Mouse (Mus musculus) forebrain, embryonic 11.5 days (tissue): ENCODE data around the gene Dynlt1a. TPM values are rescaled to one million over a fixed set of nuclear protein-coding genes. Genes with fewer than 3 reads are reported as not detected.
"Not testable (repeated sequence)": the region's sequence is repeated elsewhere in the genome, so short reads cannot be mapped to it uniquely, and the experiment has no call there.

ENCODE experiments used
- ATAC-seq: fragments of 200-750 bp; cut with Nextera tagmentation; replicated peaks from 2 replicates; pipeline ENCODE4 v1.8.0; 2017; ENCODE audit warnings: moderate TSS enrichment; ENCODE audit not compliant: low FRiP score
- DNase-seq: peaks from one replicate; pipeline ENCODE4 v3.0.0-alpha.2; 2017; ENCODE audit warnings: low spot score
- H3K27ac ChIP-seq: fragments of 300-500 bp; sonication (generic); 2 replicates; pipeline ENCODE4 v1.5.1; 2014; ENCODE audit warnings: low read depth, low read length
- H3K27me3 ChIP-seq: fragments of 300-500 bp; sonication (generic); 2 replicates; pipeline ENCODE4 v1.6.1; 2014; ENCODE audit warnings: mild to moderate bottlenecking, low read length, mixed read lengths; ENCODE audit not compliant: control insufficient read depth, insufficient read depth
- H3K36me3 ChIP-seq: fragments of 300-500 bp; sonication (generic); 2 replicates; pipeline ENCODE4 v1.6.1; 2014; ENCODE audit warnings: mild to moderate bottlenecking, low read length, moderate library complexity, mixed read lengths; ENCODE audit not compliant: control insufficient read depth, insufficient read depth
- H3K4me1 ChIP-seq: fragments of 300-500 bp; sonication (generic); replicated peaks from 2 replicates; pipeline ENCODE4 v1.6.1; 2014; ENCODE audit warnings: low read length, mixed read lengths; ENCODE audit not compliant: control insufficient read depth, insufficient read depth
- H3K4me2 ChIP-seq: fragments of 300-500 bp; sonication (generic); 2 replicates; pipeline ENCODE4 v1.6.1; 2014; ENCODE audit warnings: low read depth, mild to moderate bottlenecking, low read length, moderate library complexity, mixed read lengths; ENCODE audit not compliant: severe bottlenecking
- H3K4me3 ChIP-seq: fragments of 300-500 bp; sonication (generic); 2 replicates; pipeline ENCODE4 v1.5.1; 2014; ENCODE audit warnings: low read depth, low read length
- H3K9ac ChIP-seq: fragments of 300-500 bp; sonication (generic); 2 replicates; pipeline ENCODE4 v1.6.1; 2014; ENCODE audit warnings: low read length
- H3K9me3 ChIP-seq: fragments of 300-500 bp; sonication (generic); 2 replicates; pipeline ENCODE4 v1.6.1; 2016; ENCODE audit warnings: low read length, mixed read lengths; ENCODE audit not compliant: control insufficient read depth
- WGBS: fragments of 180-500 bp; shearing (Covaris S2); extraction: QIAGEN DNeasy Blood & Tissue Kit; methylation state at CpG from one replicate; pipeline ENCODE4 v1.1.7; 2014; 5-methylcytosine and 5-hydroxymethylcytosine counted together
- polyA plus RNA-seq: library from polyadenylated mRNA; unstranded; fragments of >200 nt; fragmentation: Nextera tagmentation; extraction: Ambion mirVana; gene quantifications from 2 replicates; pipeline ENCODE4 v1.2.1, GENCODE M21; 2014

Gene Dynlt1a
- polyA plus RNA-seq, 1 experiment from 2014 or later = 28.7 TPM

DNA sequence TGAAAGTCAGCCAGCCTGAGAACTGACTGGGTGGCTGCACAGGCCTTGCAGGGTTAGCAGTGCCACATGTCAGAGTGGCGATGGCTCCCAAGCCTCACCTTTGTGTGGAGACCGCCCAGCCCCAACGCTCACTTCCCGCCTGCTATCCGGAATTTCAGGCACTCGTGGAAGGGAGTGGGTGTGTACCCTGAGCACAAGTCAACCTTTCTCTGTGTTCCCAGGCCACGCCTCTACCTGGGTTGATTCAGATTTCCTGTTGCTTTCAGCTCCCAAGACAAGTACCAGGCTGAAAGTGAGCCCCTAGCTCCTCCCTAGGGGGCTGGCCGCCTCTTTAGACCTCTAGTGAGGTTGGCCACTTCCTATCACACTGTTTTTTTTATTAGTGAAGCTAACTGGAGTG is 38.1 kb downstream of the Dynlt1a start:
- 68% methylated on average over 8 of the region's 8 CpGs for WGBS
- not testable (repeated sequence) for H3K4me3 ChIP-seq, H3K27ac ChIP-seq, H3K4me2 ChIP-seq, H3K27me3 ChIP-seq, H3K9me3 ChIP-seq, ATAC-seq, H3K36me3 ChIP-seq, H3K4me1 ChIP-seq, H3K9ac ChIP-seq
- DNase-seq = peak; percentile 28

DNA sequence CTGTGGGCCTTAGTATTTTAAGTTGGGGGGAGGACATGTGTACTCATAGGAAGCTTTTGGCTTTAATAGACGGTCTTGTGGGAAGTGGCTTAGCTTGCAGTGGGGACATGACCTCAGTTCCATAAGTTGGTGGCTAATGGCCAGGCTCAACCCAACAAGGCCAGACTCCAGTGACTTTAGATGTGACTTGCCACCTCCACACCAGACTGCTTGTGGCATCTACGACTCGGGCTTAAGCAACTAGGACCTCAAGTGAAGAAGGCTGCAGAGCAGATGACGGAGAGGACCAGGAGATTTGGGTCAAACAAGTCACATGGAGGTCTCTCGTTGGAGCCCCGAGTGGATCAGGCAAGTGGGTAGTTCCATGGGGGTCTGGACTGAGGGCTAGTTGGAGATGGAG is 42.6 kb downstream of the Dynlt1a start:
- not testable (repeated sequence) for H3K36me3 ChIP-seq, H3K27me3 ChIP-seq, H3K27ac ChIP-seq, ATAC-seq, H3K4me3 ChIP-seq, H3K4me2 ChIP-seq, H3K9me3 ChIP-seq, H3K9ac ChIP-seq, H3K4me1 ChIP-seq
- DNase-seq = peak; percentile 4
- 94% methylated on average over 4 of the region's 6 CpGs for WGBS

DNA sequence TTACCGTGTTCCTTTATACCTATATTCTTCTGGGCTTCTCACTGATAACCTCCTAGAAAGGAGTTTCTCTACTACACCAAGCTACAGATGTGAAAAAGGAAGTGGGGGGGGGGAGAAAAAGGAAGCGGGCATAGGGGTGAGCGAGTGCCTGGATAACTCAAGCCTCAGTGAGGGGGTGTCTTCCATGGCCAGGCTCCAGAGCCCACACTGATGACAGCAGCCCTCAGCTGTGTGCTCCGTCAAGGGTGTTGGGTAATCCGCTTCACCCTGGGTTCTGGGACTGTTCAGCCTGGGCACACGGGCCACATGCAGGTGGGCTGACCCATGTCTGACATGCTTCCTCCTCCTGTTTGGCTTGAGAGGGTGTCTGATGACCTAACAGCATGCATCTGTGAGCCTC is 45.3 kb downstream of the Dynlt1a start:
- ATAC-seq = not testable (repeated sequence)

DNA sequence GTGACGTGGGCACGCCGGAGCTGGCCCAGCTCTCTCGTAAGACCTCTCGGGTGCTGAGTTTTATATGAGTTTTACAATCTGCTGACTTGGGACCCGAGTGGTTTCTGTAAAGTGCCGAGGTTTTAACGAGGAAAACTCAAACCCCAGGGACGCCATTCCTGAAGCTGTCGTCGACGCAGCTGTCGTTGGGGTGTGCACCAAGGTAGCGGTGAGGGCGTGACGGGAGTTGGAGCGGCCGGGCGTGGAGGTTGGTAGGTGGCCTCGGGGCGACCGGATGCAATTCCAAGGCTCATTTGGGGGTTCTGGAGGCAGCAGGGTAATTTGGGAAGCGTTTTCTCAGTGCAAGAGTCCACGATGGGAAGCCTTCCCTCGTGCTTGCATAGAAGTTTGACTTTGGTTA is 46.5 kb downstream of the Dynlt1a start:
- not testable (repeated sequence) for H3K9me3 ChIP-seq, H3K36me3 ChIP-seq, ATAC-seq, H3K27ac ChIP-seq, H3K4me1 ChIP-seq, H3K27me3 ChIP-seq
- DNase-seq = peak; percentile 62
- Histone ChIP-seq H3K4me3 (peak overlapping the region; percentile 49), H3K9ac (peak overlapping the region; percentile 52), H3K4me2 (peak overlapping the region; percentile 55)
- under 1% methylated on average over 25 of the region's 25 CpGs for WGBS

More for the DNA sequence above, 45.3 kb downstream of the Dynlt1a start:
- H3K4me2 ChIP-seq, H3K9me3 ChIP-seq, H3K4me3 ChIP-seq, H3K27me3 ChIP-seq, H3K27ac ChIP-seq, H3K9ac ChIP-seq, H3K4me1 ChIP-seq, H3K36me3 ChIP-seq: not testable (repeated sequence)
- DNase-seq = peak; percentile 8
- 89% methylated on average over 6 of the region's 6 CpGs for WGBS

DNA sequence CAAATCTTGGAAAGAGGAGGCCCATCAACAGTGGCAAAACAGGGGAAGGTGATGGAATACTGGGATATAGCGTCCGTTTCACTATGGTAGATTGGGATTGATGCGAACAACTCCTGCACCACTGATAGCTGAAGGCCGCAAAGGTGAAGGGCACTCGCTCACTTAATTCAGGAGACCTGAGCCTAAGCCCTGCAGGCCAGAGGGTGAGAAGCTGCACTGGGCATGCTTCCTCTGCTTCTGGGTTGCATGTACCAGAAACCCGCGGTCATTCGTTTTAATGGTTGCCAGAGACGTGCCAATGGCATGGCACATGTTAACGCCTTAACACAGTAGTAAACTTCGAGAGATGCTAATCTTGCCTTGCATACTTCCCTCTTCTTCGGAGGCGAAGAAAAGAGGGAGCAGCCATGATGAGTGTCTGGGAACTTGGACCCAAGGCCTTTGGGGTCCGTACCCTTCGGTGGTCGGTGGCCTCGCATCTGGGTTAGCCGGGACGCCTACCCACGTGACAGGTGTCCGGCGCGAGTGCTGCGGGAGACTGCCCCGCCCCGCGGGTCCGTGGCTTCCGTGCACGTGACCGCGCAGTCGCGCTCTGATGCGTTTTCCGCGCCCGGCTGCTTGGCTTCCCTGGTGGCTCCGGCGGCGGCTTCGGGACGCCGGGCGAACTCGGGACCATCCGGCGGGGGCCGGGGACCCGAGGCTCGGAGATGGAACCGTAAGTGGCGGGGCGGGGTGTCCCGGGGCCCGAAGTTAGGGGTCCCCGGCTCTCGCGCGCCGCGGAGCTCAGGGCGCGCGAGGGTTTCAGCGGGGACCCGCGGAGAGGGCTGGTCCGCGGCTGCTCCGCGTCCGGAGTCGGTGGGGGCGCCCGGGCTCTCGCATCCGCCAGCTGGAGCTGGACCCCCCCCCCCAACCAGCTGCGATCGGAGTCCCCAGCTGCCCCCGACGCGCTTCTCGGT is 47.1 kb downstream of the Dynlt1a start:
- not testable (repeated sequence) for H3K9me3 ChIP-seq, H3K4me1 ChIP-seq, H3K27me3 ChIP-seq, H3K36me3 ChIP-seq, H3K27ac ChIP-seq
- ATAC-seq = peak; percentile 90
- Histone ChIP-seq H3K9ac (peak overlapping the region; percentile 52), H3K4me3 (peak overlapping the region; percentile 49), H3K4me2 (peak overlapping the region; percentile 55)
- under 1% methylated on average over 40 of the region's 84 CpGs for WGBS
- peak; percentile 53 for DNase-seq

DNA sequence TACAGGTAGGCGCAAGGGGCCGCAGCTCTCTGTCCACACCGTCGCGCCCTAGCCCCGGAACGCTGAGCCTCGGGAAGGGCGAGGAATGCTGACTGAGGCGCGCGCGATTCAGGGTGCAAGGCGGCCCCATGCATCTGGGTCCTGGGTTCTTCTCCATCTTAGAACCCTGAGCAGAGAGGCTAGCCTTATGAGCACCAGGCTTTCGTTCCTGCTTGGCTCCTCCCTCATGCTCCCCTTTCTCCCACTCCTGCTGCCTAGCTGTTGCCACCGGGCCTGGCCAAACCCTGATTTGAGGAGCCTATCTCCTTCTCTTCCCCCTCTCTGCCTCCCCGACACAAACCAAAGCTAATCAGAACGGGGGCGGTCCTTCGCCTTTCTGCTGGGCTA is 60.2 kb downstream of the Dynlt1a start:
- not testable (repeated sequence) for H3K9me3 ChIP-seq, H3K27ac ChIP-seq, H3K4me3 ChIP-seq, H3K27me3 ChIP-seq, H3K9ac ChIP-seq, H3K36me3 ChIP-seq, H3K4me1 ChIP-seq
- ATAC-seq (0 out of 2 replicates have a peak, but pooled peaks have one; percentile 15), DNase-seq (peak; percentile 29)
- 4% methylated on average over 3 of the region's 20 CpGs for WGBS
- peak overlapping the region; percentile 38; the same call in 1 of the 2 replicates for H3K4me2 ChIP-seq

DNA sequence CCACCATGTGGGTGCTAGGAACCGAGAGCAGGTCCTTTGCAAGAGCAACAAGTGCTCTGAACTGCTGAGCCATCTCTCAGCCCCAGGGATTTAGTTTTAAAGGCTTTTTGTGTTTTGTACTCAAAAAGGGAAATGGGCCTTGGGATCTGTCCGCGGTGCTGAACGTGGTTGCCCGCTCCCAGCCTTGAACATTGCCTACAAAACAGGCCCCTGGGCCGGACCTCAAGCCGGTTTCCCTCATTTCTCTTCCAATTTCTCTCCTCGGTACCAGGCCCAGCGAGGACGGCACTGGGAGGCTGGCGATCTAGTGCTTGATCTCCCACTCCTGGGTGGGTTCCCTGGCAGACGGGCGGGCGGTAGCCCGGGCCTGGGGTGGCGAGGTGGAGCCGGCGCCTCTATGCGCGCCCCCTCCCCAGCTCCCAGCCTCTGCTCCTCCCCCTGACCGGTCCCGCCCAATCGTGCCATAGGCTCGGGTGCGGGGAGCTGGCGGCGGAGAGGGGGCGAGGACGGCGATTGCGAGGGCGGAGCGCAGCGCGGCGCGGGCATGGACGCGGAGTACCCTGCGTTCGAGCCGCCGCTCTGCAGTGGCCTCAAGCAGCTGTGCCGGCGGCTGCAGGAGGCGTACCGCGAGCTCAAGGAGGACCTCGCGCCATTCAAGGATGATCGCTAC is 60.8 kb downstream of the Dynlt1a start, which contains the start of gene Tmem181a:
TSS of gene Tmem181a (plus strand) at position 461 of the 670 bp plus-strand sequence.
- not testable (repeated sequence) for H3K4me3 ChIP-seq, DNase-seq, H3K4me1 ChIP-seq, H3K9ac ChIP-seq, H3K36me3 ChIP-seq, H3K27ac ChIP-seq, H3K9me3 ChIP-seq, H3K27me3 ChIP-seq
- H3K4me2 ChIP-seq = peak within 1 kb of the TSS; percentile 38; the same call in 1 of the 2 replicates
- 0% methylated on average over 7 of the region's 51 CpGs for WGBS
- peak; percentile 71 for ATAC-seq
